Mouse (Mus musculus) ovary, adult 10 weeks (tissue): ENCODE data around the gene Otub1. TPM values are rescaled to one million over a fixed set of nuclear protein-coding genes. Genes with fewer than 3 reads are reported as not detected.

ENCODE experiments used
- polyA plus RNA-seq: library from polyadenylated mRNA; stranded (reverse); fragments of 350-450 nt; fragmentation: Illumina TruSeq; extraction: RNeasy Lipid Tissue Mini Kit (QIAGEN cat#74804); gene quantifications from one replicate; pipeline ENCODE4 v1.2.3, GENCODE M21; 2014

Otub1 gene
- polyA plus RNA-seq, result 22.1 TPM

GRCm38 (mm10) chr19:7205753-7206736 is at the start of gene Otub1:
Gene Otub1, minus strand, starts transcription at chr19:7206316.

GRCm38 (mm10) chr19:7240782-7241690 is 34.9 kb upstream of the Otub1 start, which contains the start of gene Naa40:
Gene Naa40, minus strand, starts transcription at chr19:7241183.

GRCm38 (mm10) chr19:7217162-7217925 is 11.2 kb upstream of the Otub1 start, which contains the start of gene Cox8a:
Gene Cox8a, minus strand, starts transcription at chr19:7217616.

Other genes with a start within 250 kb of the Otub1 start
- 8.7 TPM for gene Ppp1r14b, start 231.3 kb downstream of the Otub1 start, polyA plus RNA-seq
- 4.2 TPM for gene Plcb3, start 229.8 kb downstream of the Otub1 start, polyA plus RNA-seq
- gene Fkbp2, start 225.8 kb downstream of the Otub1 start, polyA plus RNA-seq, result 12.2 TPM
- 10.9 TPM for gene Vegfb, start 218.7 kb downstream of the Otub1 start, polyA plus RNA-seq
- gene Dnajc4, start 213.7 kb downstream of the Otub1 start, polyA plus RNA-seq, result not detected
- gene Nudt22, start 210.2 kb downstream of the Otub1 start, polyA plus RNA-seq, result not detected
- not detected for gene Trpt1, start 210.2 kb downstream of the Otub1 start, polyA plus RNA-seq
- not detected for gene Fermt3, start 186.8 kb downstream of the Otub1 start, polyA plus RNA-seq
- 74.7 TPM for gene Stip1, start 166.3 kb downstream of the Otub1 start, polyA plus RNA-seq
- 1.4 TPM for gene Macrod1, start 149.5 kb downstream of the Otub1 start, polyA plus RNA-seq
- gene Flrt1, start 100.6 kb downstream of the Otub1 start, polyA plus RNA-seq, result 2.1 TPM
- gene Cox8a, start 11.3 kb upstream of the Otub1 start, polyA plus RNA-seq, result 36.3 TPM
- gene Naa40, start 34.9 kb upstream of the Otub1 start, polyA plus RNA-seq, result 15.0 TPM
- 0.29 TPM for gene Rcor2, start 61.0 kb upstream of the Otub1 start, polyA plus RNA-seq
- 42.0 TPM for gene Mark2, start 135.5 kb upstream of the Otub1 start, polyA plus RNA-seq
- gene Spindoc, start 176.7 kb upstream of the Otub1 start, polyA plus RNA-seq, result 1.1 TPM
- gene 2700081O15Rik, start 211.3 kb upstream of the Otub1 start, polyA plus RNA-seq, result 27.8 TPM